19 mouse cellular contexts compared by ENCODE assay signal in the genomic region with DNA sequence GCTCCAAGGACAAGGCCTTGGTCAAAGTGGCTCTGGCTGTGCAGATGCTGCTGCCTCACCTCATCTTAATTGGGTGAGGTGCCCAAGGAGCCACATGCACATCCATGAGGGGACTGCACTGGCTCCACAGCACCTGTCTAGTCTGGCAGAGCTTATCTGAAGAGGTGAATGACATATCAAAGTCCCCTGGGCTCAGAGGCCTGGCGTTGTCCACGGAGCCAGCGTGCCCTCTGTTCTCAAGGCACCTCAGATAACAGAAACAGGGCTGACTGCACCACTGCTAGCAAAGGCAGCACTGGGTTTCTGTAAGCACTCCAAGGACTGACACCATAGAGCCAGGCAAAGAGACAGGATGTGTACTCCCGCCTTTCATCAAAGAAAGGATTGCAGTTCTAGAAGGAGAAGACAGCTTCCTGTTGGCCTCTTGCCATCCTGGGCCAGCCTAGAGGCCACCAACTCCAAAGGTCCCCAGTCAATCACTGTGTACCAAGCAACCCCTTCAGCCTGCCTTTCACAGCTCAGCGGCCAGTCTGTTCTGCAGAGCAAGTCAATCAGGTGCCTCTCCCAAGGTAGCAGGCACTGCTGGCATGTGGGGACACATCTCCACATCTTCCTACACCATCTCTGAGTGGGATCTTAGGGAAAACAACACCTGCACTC. TPM values are rescaled to one million over a fixed set of nuclear protein-coding genes. Genes with fewer than 3 reads are reported as not detected.
DNase-seq lines count a peak whose midpoint lies in the region; ATAC-seq lines count a peak whose summit lies in the region.
"Had no signal": no experiment of that assay in that cellular context is flagged by ENCODE, and none has a peak within 500 bp of the region (broad histone marks: within the 10 kb centered on the region; RNA-seq: fewer than 3 reads in every experiment).

No protein-coding gene starts in this region.

- peak overlapping the region; percentile 7; the same call in 1 of the 2 replicates for H3K27ac ChIP-seq in heart, embryonic 11.5 days (ENCODE audit: low read depth, low read length)
- no peak overlapping the region for H3K27ac ChIP-seq in neural tube, embryonic 13.5 days (replicated peaks)
- H3K27ac ChIP-seq in neural tube, embryonic 15.5 days (replicated peaks), result no peak overlapping the region
- H3K27ac ChIP-seq: limb, embryonic 10.5 days; liver, embryonic 15.5 days; neural tube, embryonic 12.5 days had no signal

- H3K4me3 ChIP-seq in heart, embryonic 11.5 days (ENCODE audit: low read depth, low read length), result no peak overlapping the region
- H3K4me3 ChIP-seq in neural tube, embryonic 13.5 days, result no peak overlapping the region
- no peak overlapping the region for H3K4me3 ChIP-seq in neural tube, embryonic 15.5 days (replicated peaks)
- H3K4me3 ChIP-seq: limb, embryonic 10.5 days; liver, embryonic 15.5 days; neural tube, embryonic 12.5 days had no signal

- ATAC-seq in heart, embryonic 11.5 days (replicated peaks; ENCODE audit: insufficient number of reproducible peaks, low FRiP score, low TSS enrichment), result no peak
- no peak for ATAC-seq in neural tube, embryonic 13.5 days (ENCODE audit: low read depth)
- no peak for ATAC-seq in neural tube, embryonic 15.5 days (ENCODE audit: low FRiP score)
- ATAC-seq: forebrain, embryonic 14.5 days; hindbrain, embryonic 16.5 days had no signal

- peaks cover 13% of the 10 kb centered on the region for H3K4me1 ChIP-seq in heart, embryonic 11.5 days (ENCODE audit: control insufficient read depth, insufficient read depth, low read length)
- no peaks in the 10 kb centered on the region for H3K4me1 ChIP-seq in neural tube, embryonic 13.5 days (replicated peaks)
- no peaks in the 10 kb centered on the region for H3K4me1 ChIP-seq in neural tube, embryonic 15.5 days
- H3K4me1 ChIP-seq: limb, embryonic 10.5 days; neural tube, embryonic 12.5 days had no signal

- H3K27me3 ChIP-seq in heart, embryonic 11.5 days (ENCODE audit: control insufficient read depth, insufficient read depth, low read length), result no peaks in the 10 kb centered on the region
- H3K27me3 ChIP-seq in neural tube, embryonic 13.5 days, result no peaks in the 10 kb centered on the region
- no peaks in the 10 kb centered on the region for H3K27me3 ChIP-seq in neural tube, embryonic 15.5 days (replicated peaks)
- H3K27me3 ChIP-seq: CH12.LX; liver, embryonic 15.5 days; neural tube, embryonic 12.5 days had no signal

- 45% methylated on average over 5 of the region's 5 CpGs for WGBS in heart, embryonic 11.5 days (ENCODE audit: insufficient replicate concordance)
- WGBS in neural tube, embryonic 13.5 days, result 93% methylated on average over 5 of the region's 5 CpGs
- 94% methylated on average over 5 of the region's 5 CpGs for WGBS in neural tube, embryonic 15.5 days

- H3K4me2 ChIP-seq in heart, embryonic 11.5 days, result no peak overlapping the region
- no peak overlapping the region for H3K4me2 ChIP-seq in neural tube, embryonic 13.5 days
- H3K4me2 ChIP-seq in neural tube, embryonic 15.5 days, result no peak overlapping the region
- H3K4me2 ChIP-seq: liver, embryonic 15.5 days; neural tube, embryonic 12.5 days had no signal

- H3K9me3 ChIP-seq in heart, embryonic 11.5 days (replicated peaks; ENCODE audit: control insufficient read depth, low read length), result no peaks in the 10 kb centered on the region
- H3K9me3 ChIP-seq in neural tube, embryonic 13.5 days, result no peaks in the 10 kb centered on the region
- no peaks in the 10 kb centered on the region for H3K9me3 ChIP-seq in neural tube, embryonic 15.5 days (replicated peaks)
- H3K9me3 ChIP-seq: limb, embryonic 10.5 days; liver, embryonic 15.5 days; neural tube, embryonic 12.5 days had no signal

- H3K36me3 ChIP-seq in heart, embryonic 11.5 days (ENCODE audit: control insufficient read depth, insufficient read depth, low read length), result peaks cover 30% of the 10 kb centered on the region
- peaks cover 92% of the 10 kb centered on the region for H3K36me3 ChIP-seq in neural tube, embryonic 13.5 days
- peaks cover 79% of the 10 kb centered on the region for H3K36me3 ChIP-seq in neural tube, embryonic 15.5 days

- peak; percentile 36 for DNase-seq in adrenal gland, adult 2 months
- no peak for DNase-seq in adrenal gland, postnatal 25 days
- no peak for DNase-seq in heart, adult 9 months (ENCODE audit: low spot score in 2 of 2)
- DNase-seq in kidney, postnatal 10 days, result peak; percentile 35
- DNase-seq in kidney, adult 18-20 months, result no peak
- DNase-seq: cerebellum, adult 8-10 months; embryo, embryonic 11 days; layer of hippocampus, postnatal 36 days; thymus, adult 18-20 months had no signal

- H3K9ac ChIP-seq in heart, embryonic 11.5 days (ENCODE audit: low read depth, low read length), result no peak overlapping the region
- H3K9ac ChIP-seq in neural tube, embryonic 13.5 days, result peak overlapping the region; percentile 23; the same call in 1 of the 2 replicates
- no peak overlapping the region for H3K9ac ChIP-seq in neural tube, embryonic 15.5 days (replicated peaks)
- H3K9ac ChIP-seq: liver, embryonic 15.5 days; neural tube, embryonic 12.5 days had no signal

RNA-seq across cellular contexts. Expression of a gene that starts 10.1 kb away (rescaled TPM):
- total RNA-seq in adrenal gland, adult 2 months (2021), result 1 to 10 TPM; 1.1 to 1.6 TPM
- 0.45 and 0.81 TPM in 2 replicates for polyA plus RNA-seq in adrenal gland, adult 2 months (2012; rRNA removed)
- 2.5 and 3.7 TPM in 2 replicates for total RNA-seq in adrenal gland, postnatal 25 days (2021)
- 3.7 and 5.3 TPM in 2 replicates for polyA plus RNA-seq in heart, embryonic 11.5 days (2014; fragmentation: Nextera tagmentation; extraction: Ambion mirVana)
- polyA plus RNA-seq in neural tube, embryonic 13.5 days (2015; fragmentation: Nextera tagmentation; extraction: Ambion mirVana), result 8.2 and 10.0 TPM in 2 replicates
- polyA plus RNA-seq in neural tube, embryonic 15.5 days (2015; fragmentation: Nextera tagmentation; extraction: Ambion mirVana), result 13.7 and 14.0 TPM in 2 replicates
- total RNA-seq: CH12.LX; megakaryocyte, adult 5-6 weeks had no signal

RNA-seq across cellular contexts. Expression of a gene that starts 37.2 kb away (rescaled TPM):
- 10 to 100 TPM; 26.6 to 35.2 TPM for total RNA-seq in adrenal gland, adult 2 months (2021)
- 77.3 and 102 TPM in 2 replicates for polyA plus RNA-seq in adrenal gland, adult 2 months (2012; rRNA removed)
- total RNA-seq in adrenal gland, postnatal 25 days (2021), result 28.0 and 33.7 TPM in 2 replicates
- polyA plus RNA-seq in heart, embryonic 11.5 days (2014; fragmentation: Nextera tagmentation; extraction: Ambion mirVana), result 34.9 and 37.7 TPM in 2 replicates
- polyA plus RNA-seq in neural tube, embryonic 13.5 days (2015; fragmentation: Nextera tagmentation; extraction: Ambion mirVana), result 23.3 and 23.4 TPM in 2 replicates
- 25.8 and 28.8 TPM in 2 replicates for polyA plus RNA-seq in neural tube, embryonic 15.5 days (2015; fragmentation: Nextera tagmentation; extraction: Ambion mirVana)

Comparison
In these comparisons a context has a peak if more than half of its experiments do, and no peak if none do; other contexts are left out.
1. DNase-seq: peak in adrenal gland, adult 2 months (single experiment) and kidney, postnatal 10 days (single experiment); none in adrenal gland, postnatal 25 days (single experiment), heart, adult 9 months (0 of 2) and kidney, adult 18-20 months (single experiment).